Mouse (Mus musculus): ENCODE data around the gene Fermt3. TPM values are rescaled to one million over a fixed set of nuclear protein-coding genes. Genes with fewer than 3 reads are reported as not detected.
"Not testable (repeated sequence)": the region's sequence is repeated elsewhere in the genome, so short reads cannot be mapped to it uniquely, and the experiment has no call there.

Fermt3 gene
- polyA plus RNA-seq, 1 experiment from 2014 or later: 3.8 TPM

DNA sequence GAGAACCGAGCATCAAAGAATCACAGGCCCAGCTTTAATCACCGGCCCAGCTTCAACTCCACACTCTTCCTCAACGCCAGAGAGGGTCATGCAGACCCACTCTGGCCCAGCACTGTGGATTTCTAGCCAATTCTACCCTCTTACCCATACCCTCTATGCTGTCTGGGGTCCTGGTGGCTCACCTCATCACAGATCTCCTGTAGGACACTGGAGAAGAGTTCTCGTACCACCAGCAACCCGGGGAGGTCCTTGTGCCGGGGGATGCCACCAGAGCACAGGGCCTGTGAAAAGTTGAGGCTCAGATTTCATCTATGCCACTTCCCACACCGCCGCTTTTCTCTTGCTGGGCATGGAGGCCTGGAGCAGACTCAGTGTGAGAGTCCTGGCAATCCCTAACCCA, 24.8 kb downstream of the Fermt3 start:
- 88% methylated on average over 8 of the region's 8 CpGs for WGBS
- no peak overlapping the region for H3K9ac ChIP-seq

GRCm38 (mm10) chr19:6994002-6994401, 25.3 kb downstream of the Fermt3 start:
- no peaks in the 10 kb centered on the region for H3K27me3 ChIP-seq (ENCODE audit: control insufficient read depth, insufficient read depth, low read length)
- H3K4me3 ChIP-seq (replicated peaks; ENCODE audit: low read length): no peak overlapping the region
- peaks cover 22% of the 10 kb centered on the region for H3K4me1 ChIP-seq (replicated peaks; ENCODE audit: control insufficient read depth, insufficient read depth, low read length)
- 86% methylated on average over 8 of the region's 8 CpGs for WGBS
- no peaks in the 10 kb centered on the region for H3K9me3 ChIP-seq (ENCODE audit: control insufficient read depth, low read length)
- DNase-seq (ENCODE audit: low spot score): no peak
- H3K9ac ChIP-seq: no peak overlapping the region
- ATAC-seq (ENCODE audit: low FRiP score): no peak
- H3K4me2 ChIP-seq (replicated peaks): no peak overlapping the region
- no peak overlapping the region for H3K27ac ChIP-seq
- H3K36me3 ChIP-seq (replicated peaks; ENCODE audit: control insufficient read depth, insufficient read depth): peaks cover 7% of the 10 kb centered on the region

More for the DNA sequence above, 24.8 kb downstream of the Fermt3 start:
- H3K9me3 ChIP-seq (ENCODE audit: control insufficient read depth, low read length): no peaks in the 10 kb centered on the region
- ATAC-seq (ENCODE audit: low FRiP score) (no peak), DNase-seq (ENCODE audit: low spot score) (no peak)
- peaks cover 22% of the 10 kb centered on the region for H3K4me1 ChIP-seq (replicated peaks; ENCODE audit: control insufficient read depth, insufficient read depth, low read length)
- no peak overlapping the region for H3K4me3 ChIP-seq (replicated peaks; ENCODE audit: low read length)
- H3K27ac ChIP-seq: no peak overlapping the region
- H3K27me3 ChIP-seq (ENCODE audit: control insufficient read depth, insufficient read depth, low read length): no peaks in the 10 kb centered on the region
- no peak overlapping the region for H3K4me2 ChIP-seq (replicated peaks)
- peaks cover 12% of the 10 kb centered on the region for H3K36me3 ChIP-seq (replicated peaks; ENCODE audit: control insufficient read depth, insufficient read depth)

DNA sequence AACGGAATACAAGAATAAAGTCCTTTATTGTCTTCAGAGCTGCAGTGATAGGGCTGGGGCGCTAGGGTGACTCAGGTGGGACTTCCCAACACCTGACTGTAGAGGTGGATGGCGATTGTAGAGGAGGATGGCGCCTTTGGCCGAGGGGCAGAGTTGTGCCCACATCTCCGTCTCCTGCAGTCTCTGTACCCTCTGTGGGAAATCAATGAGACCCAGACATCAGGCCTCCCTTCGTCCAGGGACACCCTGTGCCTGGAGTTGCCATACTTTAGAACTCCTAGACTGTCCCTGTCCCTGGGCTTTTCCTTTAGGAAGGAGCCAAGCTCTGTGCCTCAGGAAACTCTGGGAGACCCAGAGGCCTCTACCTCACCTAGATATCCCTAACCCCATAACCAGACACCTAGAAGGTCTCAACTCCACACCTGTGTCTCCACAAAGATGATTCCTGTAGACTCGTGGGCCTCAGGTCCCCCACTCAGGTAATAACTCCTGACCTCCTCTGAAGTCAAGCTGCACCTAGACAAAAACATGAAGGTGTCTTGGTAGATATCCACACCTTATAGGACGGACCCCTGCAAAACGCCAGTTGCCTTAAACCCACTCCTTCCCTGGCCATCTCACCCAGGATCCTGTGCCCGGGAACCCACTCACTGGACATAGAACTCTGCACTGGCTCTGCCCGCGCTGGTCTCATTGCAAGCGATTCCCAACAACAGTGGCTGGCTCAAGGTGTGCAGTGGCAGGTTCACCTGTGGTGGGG, 26.1 kb downstream of the Fermt3 start:
- DNase-seq (ENCODE audit: low spot score) (no peak), ATAC-seq (ENCODE audit: low FRiP score) (no peak)
- Histone ChIP-seq H3K36me3 (replicated peaks; ENCODE audit: control insufficient read depth, insufficient read depth) (no peaks in the 10 kb centered on the region), H3K9me3 (ENCODE audit: control insufficient read depth, low read length) (no peaks in the 10 kb centered on the region), H3K4me2 (replicated peaks) (peak overlapping the region; percentile 91), H3K4me3 (replicated peaks; ENCODE audit: low read length) (peak overlapping the region; percentile 47), H3K27me3 (ENCODE audit: control insufficient read depth, insufficient read depth, low read length) (no peaks in the 10 kb centered on the region), H3K4me1 (replicated peaks; ENCODE audit: control insufficient read depth, insufficient read depth, low read length) (peaks cover 24% of the 10 kb centered on the region), H3K9ac (peak overlapping the region; percentile 56), H3K27ac (no peak overlapping the region)
- WGBS: 67% methylated on average over 14 of the region's 14 CpGs

- Histone ChIP-seq H3K27me3 (ENCODE audit: control insufficient read depth, insufficient read depth, low read length) (no peaks in the 10 kb centered on the region), H3K36me3 (replicated peaks; ENCODE audit: control insufficient read depth, insufficient read depth) (no peaks in the 10 kb centered on the region), H3K4me2 (replicated peaks) (peak within 1 kb of the TSS; percentile 91), H3K4me3 (replicated peaks; ENCODE audit: low read length) (peak within 1 kb of the TSS; percentile 47), H3K4me1 (replicated peaks; ENCODE audit: control insufficient read depth, insufficient read depth, low read length) (peaks cover 31% of the 10 kb centered on the region), H3K27ac (peak within 1 kb of the TSS; percentile 40; the same call in 1 of the 2 replicates), H3K9me3 (ENCODE audit: control insufficient read depth, low read length) (no peaks in the 10 kb centered on the region), H3K9ac (peak within 1 kb of the TSS; percentile 66)
- under 1% methylated on average over 37 of the region's 37 CpGs for WGBS
- ATAC-seq (ENCODE audit: low FRiP score) (peak; percentile 95), DNase-seq (ENCODE audit: low spot score) (peak; percentile 94)
Measured at GRCm38 (mm10) chr19:6992011-6992858, 27.0 kb downstream of the Fermt3 start, which contains the start of gene Dnajc4. TSS of gene Dnajc4 (minus strand) at chr19:6992572.

DNA sequence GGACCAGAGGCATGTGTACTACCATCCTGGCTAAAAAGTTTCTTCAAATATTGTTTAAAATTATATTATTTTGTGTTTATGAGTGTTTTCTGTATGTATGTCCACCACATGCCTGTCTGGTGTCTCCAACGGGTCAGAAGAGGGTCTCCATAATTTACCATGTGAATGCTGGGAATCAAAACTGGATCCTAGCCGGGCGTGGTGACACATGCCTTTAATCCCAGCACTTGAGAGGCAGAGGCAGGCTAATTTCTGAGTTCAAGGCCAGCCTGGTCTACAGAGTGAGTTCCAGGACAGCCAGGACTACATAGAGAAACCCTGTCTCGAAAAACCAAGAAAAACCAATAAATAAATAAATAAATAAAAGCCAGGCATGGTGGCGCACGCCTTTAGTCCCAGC, 28.1 kb downstream of the Fermt3 start:
- H3K9me3 ChIP-seq (ENCODE audit: control insufficient read depth, low read length); DNase-seq (ENCODE audit: low spot score); ATAC-seq (ENCODE audit: low FRiP score); H3K9ac ChIP-seq; H3K4me2 ChIP-seq (replicated peaks); H3K4me3 ChIP-seq (replicated peaks; ENCODE audit: low read length); H3K36me3 ChIP-seq (replicated peaks; ENCODE audit: control insufficient read depth, insufficient read depth); H3K27ac ChIP-seq; H3K27me3 ChIP-seq (ENCODE audit: control insufficient read depth, insufficient read depth, low read length): not testable (repeated sequence)
- 97% methylated on average over 6 of the region's 6 CpGs for WGBS
- H3K4me1 ChIP-seq (replicated peaks; ENCODE audit: control insufficient read depth, insufficient read depth, low read length): peaks cover 32% of the 10 kb centered on the region

- H3K9me3 ChIP-seq (ENCODE audit: control insufficient read depth, low read length): no peaks in the 10 kb centered on the region
- ATAC-seq (ENCODE audit: low FRiP score) (no peak), DNase-seq (ENCODE audit: low spot score) (no peak)
- no peak overlapping the region for H3K4me2 ChIP-seq (replicated peaks)
- WGBS: 87% methylated on average over 6 of the region's 6 CpGs
- H3K4me3 ChIP-seq (replicated peaks; ENCODE audit: low read length): no peak overlapping the region
- H3K9ac ChIP-seq: no peak overlapping the region
- no peaks in the 10 kb centered on the region for H3K27me3 ChIP-seq (ENCODE audit: control insufficient read depth, insufficient read depth, low read length)
- H3K4me1 ChIP-seq (replicated peaks; ENCODE audit: control insufficient read depth, insufficient read depth, low read length): peaks cover 31% of the 10 kb centered on the region
- no peak overlapping the region for H3K27ac ChIP-seq
- no peaks in the 10 kb centered on the region; the same call in 1 of the 2 replicates for H3K36me3 ChIP-seq (replicated peaks; ENCODE audit: control insufficient read depth, insufficient read depth)
Measured at GRCm38 (mm10) chr19:6990712-6991111, 28.6 kb downstream of the Fermt3 start.

DNA sequence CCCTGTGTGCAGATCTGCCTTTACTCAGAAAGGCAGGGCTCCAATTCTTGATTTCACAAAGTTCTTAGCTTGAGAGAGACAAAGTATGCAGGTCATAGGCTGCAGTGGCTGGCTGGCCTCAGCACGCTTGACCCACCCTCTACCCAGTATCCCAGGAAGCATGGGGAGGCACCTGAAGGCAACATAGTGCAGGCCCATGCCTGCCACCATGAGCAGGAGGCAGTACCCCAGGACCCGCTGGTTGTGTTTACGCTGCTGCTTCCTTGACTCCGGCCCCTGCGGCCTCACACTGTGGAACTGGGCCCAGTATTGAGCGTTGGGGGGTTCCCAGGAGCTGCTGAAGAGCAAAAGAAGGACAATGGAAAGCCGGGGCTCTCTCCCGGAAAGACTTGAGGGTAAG, 30.0 kb downstream of the Fermt3 start:
- H3K4me2 ChIP-seq (replicated peaks): no peak overlapping the region
- H3K27ac ChIP-seq: no peak overlapping the region
- 89% methylated on average over 8 of the region's 8 CpGs for WGBS
- no peaks in the 10 kb centered on the region for H3K9me3 ChIP-seq (ENCODE audit: control insufficient read depth, low read length)
- no peak for DNase-seq (ENCODE audit: low spot score)
- peaks cover 22% of the 10 kb centered on the region for H3K4me1 ChIP-seq (replicated peaks; ENCODE audit: control insufficient read depth, insufficient read depth, low read length)
- no peak for ATAC-seq (ENCODE audit: low FRiP score)
- peaks cover 12% of the 10 kb centered on the region for H3K36me3 ChIP-seq (replicated peaks; ENCODE audit: control insufficient read depth, insufficient read depth)
- no peaks in the 10 kb centered on the region for H3K27me3 ChIP-seq (ENCODE audit: control insufficient read depth, insufficient read depth, low read length)
- no peak overlapping the region for H3K9ac ChIP-seq
- H3K4me3 ChIP-seq (replicated peaks; ENCODE audit: low read length): no peak overlapping the region

DNA sequence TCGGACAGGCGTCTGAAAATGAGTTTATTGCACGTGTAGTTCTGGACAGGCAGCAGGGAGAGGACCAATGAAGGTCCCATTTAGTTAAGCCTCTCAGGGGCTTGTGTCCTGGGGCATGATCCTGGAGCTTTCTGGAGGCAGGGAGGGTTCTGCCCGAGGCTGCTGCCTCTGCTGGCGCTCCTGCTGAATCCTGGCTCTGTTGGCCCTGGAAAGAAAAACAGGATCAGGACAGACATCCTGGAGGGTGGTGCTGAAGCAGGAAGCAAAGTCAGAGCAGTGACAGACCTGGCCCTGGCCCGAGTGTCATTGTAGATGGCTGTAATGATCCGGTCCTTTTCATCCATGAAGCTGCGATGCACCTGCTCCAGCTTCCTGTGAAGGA, 31.4 kb downstream of the Fermt3 start:
- Histone ChIP-seq H3K4me3 (replicated peaks; ENCODE audit: low read length) (peak overlapping the region; percentile 80), H3K4me1 (replicated peaks; ENCODE audit: control insufficient read depth, insufficient read depth, low read length) (peaks cover 18% of the 10 kb centered on the region), H3K4me2 (replicated peaks) (peak overlapping the region; percentile 94), H3K9ac (peak overlapping the region; percentile 95), H3K36me3 (replicated peaks; ENCODE audit: control insufficient read depth, insufficient read depth) (peaks cover 22% of the 10 kb centered on the region), H3K9me3 (ENCODE audit: control insufficient read depth, low read length) (no peaks in the 10 kb centered on the region), H3K27me3 (ENCODE audit: control insufficient read depth, insufficient read depth, low read length) (no peaks in the 10 kb centered on the region), H3K27ac (peak overlapping the region; percentile 76)
- no peak for DNase-seq (ENCODE audit: low spot score)
- peak; percentile 3; the same call in 1 of the 2 replicates for ATAC-seq (ENCODE audit: low FRiP score)
- WGBS: 4% methylated on average over 8 of the region's 8 CpGs
